Mouse (Mus musculus): ENCODE results near the gene Flt3l.

- no peak for TF ChIP-seq CTCF (IDR thresholded peaks at IDR 0.05; ENCODE audit: borderline replicate concordance, insufficient read depth, low read length)
- TF ChIP-seq POLR2A (IDR thresholded peaks at IDR 0.05; ENCODE audit: low read depth, low read length) = no peak
Observed at GRCm38 (mm10) chr7:45164833-45165232, 28.6 kb upstream of the Flt3l start.
